Mouse (Mus musculus) midbrain, embryonic 14.5 days (tissue): ENCODE measurements around the gene Os9. TPM values are rescaled to one million over a fixed set of nuclear protein-coding genes. Genes with fewer than 3 reads are reported as not detected.
"Not testable (repeated sequence)": the region's sequence is repeated elsewhere in the genome, so short reads cannot be mapped to it uniquely, and the experiment has no call there.

Experiments used
- ATAC-seq: fragments of 200-750 bp; cut with Nextera tagmentation; 2 replicates; pipeline ENCODE4 v1.8.0; 2017; ENCODE audit warnings: moderate number of reproducible peaks, moderate library complexity; ENCODE audit not compliant: low FRiP score, low TSS enrichment
- DNase-seq: peaks from one replicate; pipeline ENCODE4 v3.0.0-alpha.2; 2015
- H3K27ac ChIP-seq: fragments of 300-500 bp; sonication (generic); replicated peaks from 2 replicates; pipeline ENCODE4 v1.5.1; 2014; ENCODE audit warnings: mild to moderate bottlenecking, low read depth, low read length, moderate library complexity
- H3K27me3 ChIP-seq: fragments of 300-500 bp; sonication (generic); 2 replicates; pipeline ENCODE4 v1.6.1; 2014; ENCODE audit warnings: low read length, control low read depth, mixed read lengths; ENCODE audit not compliant: control insufficient read depth, insufficient read depth
- H3K36me3 ChIP-seq: fragments of 300-500 bp; sonication (generic); 2 replicates; pipeline ENCODE4 v1.6.1; 2014; ENCODE audit warnings: low read length, control low read depth; ENCODE audit not compliant: control insufficient read depth, insufficient read depth
- H3K4me1 ChIP-seq: fragments of 300-500 bp; sonication (generic); 2 replicates; pipeline ENCODE4 v1.6.1; 2014; ENCODE audit warnings: mild to moderate bottlenecking, antibody characterized with exemption, low read length, control low read depth; ENCODE audit not compliant: control insufficient read depth, insufficient read depth
- H3K4me2 ChIP-seq: fragments of 300-500 bp; sonication (generic); 2 replicates; pipeline ENCODE4 v1.6.1; 2014; ENCODE audit warnings: mild to moderate bottlenecking, low read length, moderate library complexity
- H3K4me3 ChIP-seq: fragments of 300-500 bp; sonication (generic); replicated peaks from 2 replicates; pipeline ENCODE4 v1.5.1; 2014; ENCODE audit warnings: low read depth, low read length
- H3K9ac ChIP-seq: fragments of 300-500 bp; sonication (generic); replicated peaks from 2 replicates; pipeline ENCODE4 v1.6.1; 2014; ENCODE audit warnings: mild to moderate bottlenecking, low read length, moderate library complexity
- H3K9me3 ChIP-seq: fragments of 300-500 bp; sonication (generic); 2 replicates; pipeline ENCODE4 v1.6.1; 2016; ENCODE audit warnings: low read length, control low read depth, mixed read lengths; ENCODE audit not compliant: control insufficient read depth
- WGBS: fragments of 180-500 bp; shearing (Covaris S2); extraction: QIAGEN DNeasy Blood & Tissue Kit; methylation state at CpG from one replicate; pipeline ENCODE4 v1.1.7; 2014; 5-methylcytosine and 5-hydroxymethylcytosine counted together
- polyA plus RNA-seq: library from polyadenylated mRNA; unstranded; fragments of >200 nt; fragmentation: Nextera tagmentation; extraction: Ambion mirVana; gene quantifications from 2 replicates; pipeline ENCODE4 v1.2.1, GENCODE M21; 2014

Os9 gene
- polyA plus RNA-seq, 1 experiment from 2014 or later, result 82.1 TPM

GRCm38 (mm10) chr10:127078001-127078676 is 42.8 kb downstream of the Os9 start:
- WGBS, result under 1% methylated on average over 12 of the region's 12 CpGs
- Histone ChIP-seq H3K4me1 (peaks cover 40% of the 10 kb centered on the region), H3K27ac (peak overlapping the region; percentile 92), H3K9me3 (no peaks in the 10 kb centered on the region), H3K27me3 (0 out of 2 replicates have a peak, but pooled peaks cover 14% of the 10 kb centered on the region), H3K36me3 (peaks cover 6% of the 10 kb centered on the region), H3K4me3 (peak overlapping the region; percentile 88), H3K9ac (peak overlapping the region; percentile 60), H3K4me2 (peak overlapping the region; percentile 93)
- ATAC-seq (peak; percentile 58), DNase-seq (peak; percentile 80)

- Histone ChIP-seq H3K9me3 (no peaks in the 10 kb centered on the region), H3K27ac (peak overlapping the region; percentile 92), H3K36me3 (no peaks in the 10 kb centered on the region), H3K27me3 (0 out of 2 replicates have a peak, but pooled peaks cover 14% of the 10 kb centered on the region), H3K9ac (peak overlapping the region; percentile 60), H3K4me1 (peaks cover 37% of the 10 kb centered on the region), H3K4me2 (peak overlapping the region; percentile 93), H3K4me3 (peak overlapping the region; percentile 88)
- ATAC-seq (no peak), DNase-seq (peak; percentile 47)
- WGBS, result 5% methylated on average over 10 of the region's 10 CpGs
Measured at GRCm38 (mm10) chr10:127077515-127077914, 43.4 kb downstream of the Os9 start.

- ATAC-seq (no peak), DNase-seq (no peak)
- 59% methylated on average over 4 of the region's 4 CpGs for WGBS
- Histone ChIP-seq H3K36me3 (no peaks in the 10 kb centered on the region), H3K27ac (no peak overlapping the region), H3K9me3 (no peaks in the 10 kb centered on the region), H3K27me3 (0 out of 2 replicates have a peak, but pooled peaks cover 14% of the 10 kb centered on the region), H3K9ac (no peak overlapping the region), H3K4me3 (no peak overlapping the region), H3K4me1 (peaks cover 26% of the 10 kb centered on the region), H3K4me2 (no peak overlapping the region)
Measured at GRCm38 (mm10) chr10:127076082-127076481, 44.8 kb downstream of the Os9 start.

- Histone ChIP-seq H3K9ac (no peak overlapping the region), H3K9me3 (no peaks in the 10 kb centered on the region), H3K4me3 (no peak overlapping the region), H3K4me2 (no peak overlapping the region), H3K27ac (no peak overlapping the region), H3K27me3 (0 out of 2 replicates have a peak, but pooled peaks cover 13% of the 10 kb centered on the region), H3K4me1 (peaks cover 26% of the 10 kb centered on the region), H3K36me3 (no peaks in the 10 kb centered on the region)
- 82% methylated on average over 8 of the region's 8 CpGs for WGBS
- ATAC-seq, result no peak
- DNase-seq, result no peak
Measured at GRCm38 (mm10) chr10:127075651-127076050, 45.3 kb downstream of the Os9 start.

GRCm38 (mm10) chr10:127075080-127075479 is 45.9 kb downstream of the Os9 start, which contains the start of gene Agap2:
Gene Agap2 (plus strand): TSS chr10:127075284.
- DNase-seq, result no peak
- H3K9ac ChIP-seq, result no peak within 1 kb of the TSS

GRCm38 (mm10) chr10:127073981-127074380 is 47.0 kb downstream of the Os9 start:
- Histone ChIP-seq H3K27ac (no peak overlapping the region), H3K9me3 (no peaks in the 10 kb centered on the region), H3K4me1 (peaks cover 22% of the 10 kb centered on the region), H3K4me3 (no peak overlapping the region), H3K4me2 (no peak overlapping the region), H3K27me3 (no peaks in the 10 kb centered on the region), H3K36me3 (no peaks in the 10 kb centered on the region), H3K9ac (no peak overlapping the region)
- WGBS, result 97% methylated on average over 1 of the region's 1 CpGs
- no peak for DNase-seq
- ATAC-seq, result no peak

More at GRCm38 (mm10) chr10:127075080-127075479, 45.9 kb downstream of the Os9 start, which contains the start of gene Agap2:
- ATAC-seq, result no peak
- 68% methylated on average over 9 of the region's 9 CpGs for WGBS
- Histone ChIP-seq H3K27me3 (0 out of 2 replicates have a peak, but pooled peaks cover 7% of the 10 kb centered on the region), H3K9me3 (no peaks in the 10 kb centered on the region), H3K4me1 (peaks cover 21% of the 10 kb centered on the region), H3K4me3 (no peak within 1 kb of the TSS), H3K27ac (no peak within 1 kb of the TSS), H3K4me2 (no peak within 1 kb of the TSS), H3K36me3 (no peaks in the 10 kb centered on the region)

- H3K27ac ChIP-seq, H3K9me3 ChIP-seq: not testable (repeated sequence)
- 92% methylated on average over 2 of the region's 2 CpGs for WGBS
Measured at GRCm38 (mm10) chr10:127072969-127073368, 48.0 kb downstream of the Os9 start.

GRCm38 (mm10) chr10:127072270-127072669 is 48.7 kb downstream of the Os9 start:
- 85% methylated on average over 4 of the region's 4 CpGs for WGBS

More at GRCm38 (mm10) chr10:127072969-127073368, 48.0 kb downstream of the Os9 start:
- not testable (repeated sequence) for H3K36me3 ChIP-seq, H3K27me3 ChIP-seq, H3K4me3 ChIP-seq, H3K4me2 ChIP-seq, DNase-seq, H3K9ac ChIP-seq, ATAC-seq
- H3K4me1 ChIP-seq, result peaks cover 20% of the 10 kb centered on the region

GRCm38 (mm10) chr10:127071203-127071602 is 49.7 kb downstream of the Os9 start:
- H3K9me3 ChIP-seq, result no peaks in the 10 kb centered on the region
- peaks cover 14% of the 10 kb centered on the region for H3K4me1 ChIP-seq
- ATAC-seq, result no peak
- peak overlapping the region; percentile 54 for H3K4me3 ChIP-seq
- 83% methylated on average over 9 of the region's 9 CpGs for WGBS
- peak overlapping the region; percentile 74 for H3K9ac ChIP-seq
- H3K4me2 ChIP-seq, result peak overlapping the region; percentile 95
- no peak for DNase-seq
- H3K36me3 ChIP-seq, result peaks cover 22% of the 10 kb centered on the region
- H3K27me3 ChIP-seq, result no peaks in the 10 kb centered on the region
- H3K27ac ChIP-seq, result peak overlapping the region; percentile 77; the same call in 1 of the 2 replicates

More at GRCm38 (mm10) chr10:127072270-127072669, 48.7 kb downstream of the Os9 start:
- not testable (repeated sequence) for DNase-seq, ATAC-seq, H3K4me2 ChIP-seq, H3K27ac ChIP-seq, H3K9me3 ChIP-seq, H3K9ac ChIP-seq, H3K27me3 ChIP-seq, H3K4me3 ChIP-seq
- Histone ChIP-seq H3K36me3 (peaks cover 12% of the 10 kb centered on the region), H3K4me1 (peaks cover 14% of the 10 kb centered on the region)
